Mouse (Mus musculus) spleen, adult 2 months (tissue): ENCODE results near the gene Tbc1d2b.

Source experiments
- CTCF ChIP-seq: fragments of 200-500 bp; IDR thresholded peaks from 2 replicates; pipeline ENCODE4 v1.5.1; 2011; ENCODE audit warnings: mild to moderate bottlenecking, inconsistent platforms; ENCODE audit not compliant: insufficient read depth, insufficient read length, insufficient replicate concordance; ENCODE audit errors: extremely low read depth
- POLR2A ChIP-seq: fragments of 200-500 bp; IDR thresholded peaks from 2 replicates; pipeline ENCODE4 v1.6.1; 2011; ENCODE audit warnings: low read depth, low read length, inconsistent platforms

DNA sequence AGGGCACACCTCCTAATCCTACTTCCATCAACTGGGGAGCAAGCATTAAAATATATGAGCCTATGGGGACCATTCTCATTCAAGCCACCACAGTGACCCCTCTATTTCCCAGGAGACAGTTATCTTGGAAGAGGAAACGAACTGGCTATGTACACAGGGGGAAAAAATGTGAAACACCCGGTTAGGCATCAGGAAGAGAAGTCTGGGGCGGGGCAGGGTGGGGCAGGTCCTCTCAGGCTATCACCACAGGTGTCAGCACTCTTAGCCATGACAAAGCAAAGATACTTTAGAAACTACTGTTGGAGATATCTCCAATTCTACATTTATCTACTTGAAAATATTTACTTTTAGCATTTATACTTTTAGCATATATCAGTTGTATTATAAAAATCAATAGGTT is 8.5 kb downstream of the Tbc1d2b start:
- TF ChIP-seq POLR2A (no peak), CTCF (no peak)
